Mouse (Mus musculus) MEL (cell line): Measurements from ENCODE around the gene Zfp981. TPM values are rescaled to one million over a fixed set of nuclear protein-coding genes. Genes with fewer than 3 reads are reported as not detected.
"Not testable (repeated sequence)": the region's sequence is repeated elsewhere in the genome, so short reads cannot be mapped to it uniquely, and the experiment has no call there.

Source experiments
- DNase-seq: peaks from one replicate; pipeline ENCODE4 v3.0.0; 2011; ENCODE audit warnings: low read depth, low spot score
- H3K27ac ChIP-seq: 2 replicates; pipeline ENCODE4 v1.5.1; 2012; ENCODE audit warnings: low read depth, mild to moderate bottlenecking, control low read depth, low read length, moderate library complexity; ENCODE audit not compliant: control insufficient read depth
- H3K27me3 ChIP-seq, 2 experiments: fragments of 150-350 bp in 1 of 2; sonication (generic) in 1 of 2; 2 replicates each; pipeline ENCODE4 v1.6.1; 2012; ENCODE audit warnings: low read length in 2 of 2, mild to moderate bottlenecking in 2 of 2, improper control_type of control experiment in 1 of 2, moderate library complexity in 1 of 2; ENCODE audit not compliant: insufficient read depth in 2 of 2, control insufficient read depth in 1 of 2
- H3K36me3 ChIP-seq, 2 experiments: 2 replicates each; pipeline ENCODE4 v1.6.1; 2012 to 2014; ENCODE audit warnings: low read length in 2 of 2, improper control_type of control experiment in 1 of 2, inconsistent platforms in 1 of 2, mild to moderate bottlenecking in 1 of 2; ENCODE audit not compliant: insufficient read depth in 2 of 2, control insufficient read depth in 1 of 2
- H3K4me1 ChIP-seq, 2 experiments: fragments of 150-350 bp in 1 of 2; sonication (generic) in 1 of 2; 2 replicates each; pipeline ENCODE4 v1.6.1; 2012; ENCODE audit warnings: low read length in 2 of 2, improper control_type of control experiment in 1 of 2, mild to moderate bottlenecking in 1 of 2; ENCODE audit not compliant: insufficient read depth in 2 of 2, control insufficient read depth in 1 of 2
- H3K4me3 ChIP-seq, 2 experiments: fragments of 150-350 bp in 1 of 2; sonication (generic) in 1 of 2; 2 replicates each; pipeline ENCODE4 v1.5.1; 2012; ENCODE audit warnings: low read depth in 2 of 2, low read length in 2 of 2, mild to moderate bottlenecking in 2 of 2, moderate library complexity in 2 of 2, control low read depth in 1 of 2, improper control_type of control experiment in 1 of 2; ENCODE audit not compliant: control insufficient read depth in 1 of 2, insufficient read depth in 1 of 2
- H3K79me2 ChIP-seq: 2 replicates; pipeline ENCODE4 v1.6.1; 2012; ENCODE audit warnings: mild to moderate bottlenecking, low read length, moderate library complexity; ENCODE audit not compliant: control insufficient read depth, poor library complexity, insufficient read depth
- H3K9ac ChIP-seq: 2 replicates; pipeline ENCODE4 v1.6.1; 2012; ENCODE audit warnings: low read depth, mild to moderate bottlenecking, control low read depth, low read length, moderate library complexity; ENCODE audit not compliant: control insufficient read depth, poor library complexity, severe bottlenecking
- H3K9me3 ChIP-seq: fragments of 150-350 bp; sonication (generic); replicated peaks from 2 replicates; pipeline ENCODE4 v1.6.1; 2012; ENCODE audit warnings: mild to moderate bottlenecking, low read length, improper control_type of control experiment, moderate library complexity; ENCODE audit not compliant: insufficient read depth
- BHLHE40 ChIP-seq: IDR thresholded peaks from 2 replicates; pipeline ENCODE4 v1.6.1; 2012; ENCODE audit warnings: low read depth, mild to moderate bottlenecking, inconsistent platforms, low read length, improper control_type of control experiment, borderline replicate concordance
- CHD1 ChIP-seq: IDR thresholded peaks from 2 replicates; pipeline ENCODE4 v1.6.1; 2012; ENCODE audit warnings: low read depth, mild to moderate bottlenecking, inconsistent platforms, low read length, improper control_type of control experiment
- CHD2 ChIP-seq: IDR thresholded peaks from 2 replicates; pipeline ENCODE4 v1.6.1; 2011; ENCODE audit warnings: low read length, improper control_type of control experiment
- CTCF ChIP-seq, 3 experiments: IDR thresholded peaks in 2 of 3; conservative IDR thresholded peaks in 1 of 3; 2 replicates each; pipeline ENCODE4 v1.5.1; 2011 to 2012; ENCODE audit warnings: low read length in 3 of 3, low read depth in 2 of 3, mild to moderate bottlenecking in 2 of 3, improper control_type of control experiment in 1 of 3, inconsistent platforms in 1 of 3, mixed read lengths in 1 of 3, moderate library complexity in 1 of 3; ENCODE audit not compliant: control insufficient read depth in 1 of 3, insufficient read depth in 1 of 3, poor library complexity in 1 of 3, severe bottlenecking in 1 of 3
- ETS1 ChIP-seq: IDR thresholded peaks from 2 replicates; pipeline ENCODE4 v1.6.1; 2012; ENCODE audit warnings: low read depth, mild to moderate bottlenecking, inconsistent platforms, low read length, improper control_type of control experiment, moderate library complexity
- GABPA ChIP-seq: IDR thresholded peaks from 2 replicates; pipeline ENCODE4 v1.6.1; 2012; ENCODE audit warnings: low read depth, mild to moderate bottlenecking, inconsistent platforms, low read length, improper control_type of control experiment, moderate library complexity
- GATA1 ChIP-seq: IDR thresholded peaks from 2 replicates; pipeline ENCODE4 v1.6.1; 2011; ENCODE audit warnings: low read depth, low read length, improper control_type of control experiment
- HCFC1 ChIP-seq: IDR thresholded peaks from 2 replicates; pipeline ENCODE4 v1.6.1; 2012; ENCODE audit warnings: low read depth, mild to moderate bottlenecking, inconsistent platforms, low read length, improper control_type of control experiment, moderate library complexity
- KAT2A ChIP-seq: conservative IDR thresholded peaks from 2 replicates; pipeline ENCODE4 v1.6.1; 2012; ENCODE audit warnings: low read depth, low read length, improper control_type of control experiment, inconsistent platforms
- MAZ ChIP-seq: IDR thresholded peaks from 2 replicates; pipeline ENCODE4 v1.6.1; 2012; ENCODE audit warnings: low read depth, mild to moderate bottlenecking, inconsistent platforms, low read length, improper control_type of control experiment
- MEF2A ChIP-seq: IDR thresholded peaks from 2 replicates; pipeline ENCODE4 v1.6.1; 2014; ENCODE audit warnings: low read depth, mild to moderate bottlenecking, inconsistent platforms, low read length, improper control_type of control experiment; ENCODE audit not compliant: poor library complexity, insufficient replicate concordance, severe bottlenecking; ENCODE audit errors: extremely low read depth
- MYB ChIP-seq: IDR thresholded peaks from 2 replicates; pipeline ENCODE4 v1.6.1; 2011; ENCODE audit warnings: mild to moderate bottlenecking, low read depth, low read length, improper control_type of control experiment
- MYC ChIP-seq: IDR thresholded peaks from 2 replicates; pipeline ENCODE4 v1.6.1; 2011; ENCODE audit warnings: low read depth, mild to moderate bottlenecking, low read length, improper control_type of control experiment, moderate library complexity
- POLR2A ChIP-seq, 2 experiments: IDR thresholded peaks; 2 replicates each; pipeline ENCODE4 v1.6.1; 2011 to 2012; ENCODE audit warnings: low read length in 2 of 2, mild to moderate bottlenecking in 2 of 2, control low read depth in 1 of 2, improper control_type of control experiment in 1 of 2, low read depth in 1 of 2, moderate library complexity in 1 of 2; ENCODE audit not compliant: control insufficient read depth in 1 of 2, insufficient read depth in 1 of 2, poor library complexity in 1 of 2
- RAD21 ChIP-seq: IDR thresholded peaks from 2 replicates; pipeline ENCODE4 v1.6.1; 2011; ENCODE audit warnings: mild to moderate bottlenecking, low read depth, low read length, improper control_type of control experiment
- SIN3A ChIP-seq: IDR thresholded peaks from 2 replicates; pipeline ENCODE4 v1.6.1; 2012; ENCODE audit warnings: low read length, improper control_type of control experiment, inconsistent platforms
- SMC3 ChIP-seq: IDR thresholded peaks from 2 replicates; pipeline ENCODE4 v1.6.1; 2011; ENCODE audit warnings: low read depth, low read length, improper control_type of control experiment
- TBP ChIP-seq: IDR thresholded peaks from 2 replicates; pipeline ENCODE4 v1.8.0; 2011; ENCODE audit warnings: low read depth, low read length, improper control_type of control experiment
- TCF12 ChIP-seq: IDR thresholded peaks from 2 replicates; pipeline ENCODE4 v1.6.1; 2014; ENCODE audit warnings: low read depth, mild to moderate bottlenecking, inconsistent platforms, low read length, improper control_type of control experiment, moderate library complexity
- UBTF ChIP-seq: IDR thresholded peaks from 2 replicates; pipeline ENCODE4 v1.6.1; 2012; ENCODE audit warnings: low read depth, mild to moderate bottlenecking, inconsistent platforms, low read length, improper control_type of control experiment, moderate library complexity, borderline replicate concordance; ENCODE audit not compliant: insufficient read depth
- USF1 ChIP-seq: IDR thresholded peaks from 2 replicates; pipeline ENCODE4 v1.6.1; 2014; ENCODE audit warnings: low read depth, mild to moderate bottlenecking, inconsistent platforms, low read length, improper control_type of control experiment, moderate library complexity
- USF2 ChIP-seq, 2 experiments: IDR thresholded peaks; 2 replicates each; pipeline ENCODE4 v1.6.1; 2011 to 2012; ENCODE audit warnings: improper control_type of control experiment in 2 of 2, low read length in 2 of 2, borderline replicate concordance in 1 of 2, inconsistent platforms in 1 of 2, low read depth in 1 of 2, mild to moderate bottlenecking in 1 of 2; ENCODE audit not compliant: insufficient read depth in 1 of 2
- ZMIZ1 ChIP-seq: IDR thresholded peaks from 2 replicates; pipeline ENCODE4 v1.6.1; 2012; ENCODE audit warnings: low read depth, mild to moderate bottlenecking, inconsistent platforms, low read length, improper control_type of control experiment, moderate library complexity
- ZNF384 ChIP-seq: IDR thresholded peaks from 2 replicates; pipeline ENCODE4 v1.6.1; 2012; ENCODE audit warnings: low read depth, mild to moderate bottlenecking, inconsistent platforms, low read length, improper control_type of control experiment
- polyA plus RNA-seq, 2 experiments: library from polyadenylated mRNA; stranded (reverse) in 1 of 2; unstranded in 1 of 2; fragments of >175 nt in 1 of 2; fragments of >200 nt in 1 of 2; gene quantifications; 2 replicates each; pipeline versions ENCODE4 v1.2.1 to v1.2.4; 2012; ENCODE audit warnings: low replicate concordance in 2 of 2, low read depth in 1 of 2; ENCODE audit not compliant: insufficient read length in 2 of 2, insufficient read depth in 1 of 2, missing spikeins in 1 of 2
- total RNA-seq: library from RNA; depleted of rRNA; stranded (reverse); fragments of 300-350 nt; gene quantifications from 2 replicates; pipeline ENCODE4 v1.2.3, GENCODE M21; 2012

The Zfp981 gene
- total and polyA plus RNA-seq, 3 experiments = 0.46 to 2.9 TPM; not detected in 1

- Histone ChIP-seq H3K79me2 (no peaks in the 10 kb centered on the region), H3K4me3 (no peak overlapping the region), H3K4me1 (no peaks in the 10 kb centered on the region), H3K36me3 (no peaks in the 10 kb centered on the region), H3K27me3 (no peaks in the 10 kb centered on the region), H3K9me3 (no peaks in the 10 kb centered on the region; the same call in 1 of the 2 replicates), H3K9ac (no peak overlapping the region), H3K27ac (no peak overlapping the region)
- TF ChIP-seq MAZ (no peak), HCFC1 (no peak), CHD1 (no peak), GATA1 (no peak), GABPA (no peak), POLR2A (IDR thresholded peaks at IDR 0.05; ENCODE audit: control insufficient read depth in 1 of 2, insufficient read depth in 1 of 2, low read depth in 1 of 2, low read length in 2 of 2, poor library complexity in 1 of 2) (no peak), CHD2 (no peak), BHLHE40 (no peak), RAD21 (no peak), ETS1 (no peak), CTCF (IDR thresholded peaks at IDR 0.05 in 2 of 3, conservative IDR thresholded peaks at IDR 0.05 in 1 of 3; ENCODE audit: control insufficient read depth in 1 of 3, insufficient read depth in 1 of 3, low read depth in 2 of 3, low read length in 3 of 3, poor library complexity in 1 of 3, severe bottlenecking in 1 of 3) (no peak)
- no peak for DNase-seq
Measured at GRCm38 (mm10) chr4:146516474-146516873, 14.6 kb downstream of the Zfp981 start.

- H3K9ac ChIP-seq, H3K9me3 ChIP-seq, H3K79me2 ChIP-seq, H3K4me3 ChIP-seq, H3K27ac ChIP-seq, H3K4me1 ChIP-seq, DNase-seq, H3K27me3 ChIP-seq, H3K36me3 ChIP-seq: not testable (repeated sequence)
Measured at GRCm38 (mm10) chr4:146517150-146517549, 15.3 kb downstream of the Zfp981 start.

GRCm38 (mm10) chr4:146520723-146521122 lies 18.9 kb downstream of the Zfp981 start:
- H3K79me2 ChIP-seq = no peaks in the 10 kb centered on the region
- TF ChIP-seq BHLHE40 (no peak), USF2 (IDR thresholded peaks at IDR 0.05; ENCODE audit: borderline replicate concordance in 1 of 2, insufficient read depth in 1 of 2, low read depth in 1 of 2, low read length in 2 of 2) (no peak), SIN3A (no peak), TCF12 (no peak), MEF2A (no peak), MYC (no peak), POLR2A (IDR thresholded peaks at IDR 0.05; ENCODE audit: control insufficient read depth in 1 of 2, insufficient read depth in 1 of 2, low read depth in 1 of 2, low read length in 2 of 2, poor library complexity in 1 of 2) (no peak), ZNF384 (no peak), UBTF (no peak), KAT2A (no peak), RAD21 (no peak), MYB (no peak), ZMIZ1 (no peak), CHD2 (no peak), USF1 (no peak), TBP (no peak), GATA1 (no peak), SMC3 (no peak), GABPA (no peak), ETS1 (no peak)
- no peaks in the 10 kb centered on the region for H3K36me3 ChIP-seq
- no peak overlapping the region for H3K27ac ChIP-seq
- no peak overlapping the region for H3K9ac ChIP-seq
- no peaks in the 10 kb centered on the region for H3K27me3 ChIP-seq
- no peak overlapping the region for H3K4me3 ChIP-seq
- H3K4me1 ChIP-seq = no peaks in the 10 kb centered on the region
- peaks cover 3% of the 10 kb centered on the region for H3K9me3 ChIP-seq
- no peak for DNase-seq
